Mouse (Mus musculus) midbrain, embryonic 16.5 days (tissue): ENCODE results near the gene Ktn1. TPM values are rescaled to one million over a fixed set of nuclear protein-coding genes. Genes with fewer than 3 reads are reported as not detected.

Experiments used
- polyA plus RNA-seq: library from polyadenylated mRNA; unstranded; fragments of >200 nt; fragmentation: Nextera tagmentation; extraction: Ambion mirVana; gene quantifications from 2 replicates; pipeline ENCODE4 v1.2.1, GENCODE M21; 2015

Gene Ktn1
- polyA plus RNA-seq, 1 experiment from 2014 or later, result 62.5 TPM

Other genes with a start within 250 kb of the Ktn1 start
- gene Dlgap5, start 230.0 kb upstream of the Ktn1 start, polyA plus RNA-seq, result 3.8 and 4.4 TPM in 2 replicates
- 30.0 and 32.6 TPM in 2 replicates for gene Fbxo34, start 198.0 kb upstream of the Ktn1 start, polyA plus RNA-seq
- gene Atg14, start 77.8 kb upstream of the Ktn1 start, polyA plus RNA-seq, result 19.7 and 21.0 TPM in 2 replicates